Mouse (Mus musculus) limb, embryonic 10.5 days (tissue): ENCODE data around the gene Trmt2a. TPM values are rescaled to one million over a fixed set of nuclear protein-coding genes. Genes with fewer than 3 reads are reported as not detected.
"Not testable (repeated sequence)": the region's sequence is repeated elsewhere in the genome, so short reads cannot be mapped to it uniquely, and the experiment has no call there.

ENCODE experiments used
- DNase-seq: peaks from one replicate; pipeline ENCODE4 v3.0.0-alpha.2; 2017; ENCODE audit warnings: low spot score
- H3K27ac ChIP-seq: fragments of 300-500 bp; sonication (generic); 2 replicates; pipeline ENCODE4 v1.5.1; 2016; ENCODE audit warnings: mild to moderate bottlenecking
- H3K27me3 ChIP-seq: fragments of 300-500 bp; sonication (generic); 2 replicates; pipeline ENCODE4 v1.6.1; 2016; ENCODE audit warnings: low read depth, mild to moderate bottlenecking; ENCODE audit not compliant: poor library complexity, severe bottlenecking
- H3K36me3 ChIP-seq: fragments of 300-500 bp; sonication (generic); 2 replicates; pipeline ENCODE4 v1.6.1; 2016; ENCODE audit warnings: mild to moderate bottlenecking, moderate library complexity
- H3K4me1 ChIP-seq: fragments of 300-500 bp; sonication (generic); 2 replicates; pipeline ENCODE4 v1.6.1; 2016
- H3K4me3 ChIP-seq: fragments of 300-500 bp; sonication (generic); 2 replicates; pipeline ENCODE4 v1.5.1; 2016; ENCODE audit warnings: mild to moderate bottlenecking, moderate library complexity
- H3K9me3 ChIP-seq: fragments of 300-500 bp; sonication (generic); replicated peaks from 2 replicates; pipeline ENCODE4 v1.6.1; 2016; ENCODE audit warnings: mild to moderate bottlenecking
- WGBS: fragments of 180-500 bp; shearing (Covaris S2); methylation state at CpG from one replicate; pipeline ENCODE4 v1.1.7; 2016; 5-methylcytosine and 5-hydroxymethylcytosine counted together
- microRNA counts: library from miRNA; unstranded; fragments of <30 nt; microRNA quantifications from one replicate; lab custom pipeline; 2017
- microRNA-seq: library from miRNA; unstranded; fragments of <30 nt; microRNA quantifications from one replicate; pipeline ENCODE4, GENCODE M21; 2017
- polyA plus RNA-seq: library from polyadenylated mRNA; unstranded; fragments of >200 nt; fragmentation: Nextera tagmentation; extraction: Ambion mirVana; gene quantifications from 2 replicates; pipeline ENCODE4 v1.2.1, GENCODE M21; 2016

Gene Trmt2a
- polyA plus RNA-seq, 1 experiment from 2014 or later, result 122 TPM

GRCm38 (mm10) chr16:18265024-18265423 is 16.5 kb downstream of the Trmt2a start:
- WGBS, result 82% methylated on average over 2 of the region's 2 CpGs
- Histone ChIP-seq H3K36me3 (peaks cover 97% of the 10 kb centered on the region), H3K27me3 (no peaks in the 10 kb centered on the region), H3K4me1 (no peaks in the 10 kb centered on the region), H3K9me3 (no peaks in the 10 kb centered on the region), H3K27ac (no peak overlapping the region), H3K4me3 (no peak overlapping the region)
- no peak for DNase-seq

DNA sequence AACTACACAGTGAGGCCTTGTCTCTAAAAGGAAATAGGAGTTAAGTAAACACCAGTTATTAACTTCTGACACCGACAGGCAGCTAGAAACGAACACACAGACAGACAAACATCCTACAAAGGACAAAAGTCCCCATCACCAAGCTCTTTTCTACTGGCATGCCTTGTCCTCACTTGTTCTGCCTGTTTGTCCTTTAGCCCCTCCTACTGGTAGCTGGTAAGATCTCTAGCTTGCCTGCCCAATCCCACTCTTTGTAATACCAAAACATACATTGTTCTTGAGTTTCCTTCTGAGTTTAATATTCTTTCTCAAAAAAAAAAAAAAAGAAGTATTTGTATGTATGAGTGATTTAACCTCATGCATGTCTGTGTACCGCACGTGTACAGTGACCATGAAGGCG is 19.7 kb downstream of the Trmt2a start:
- Histone ChIP-seq H3K27me3 (no peaks in the 10 kb centered on the region), H3K36me3 (peaks cover 98% of the 10 kb centered on the region), H3K9me3 (no peaks in the 10 kb centered on the region), H3K4me1 (no peaks in the 10 kb centered on the region), H3K4me3 (no peak overlapping the region), H3K27ac (no peak overlapping the region)
- no peak for DNase-seq
- 94% methylated on average over 5 of the region's 5 CpGs for WGBS

DNA sequence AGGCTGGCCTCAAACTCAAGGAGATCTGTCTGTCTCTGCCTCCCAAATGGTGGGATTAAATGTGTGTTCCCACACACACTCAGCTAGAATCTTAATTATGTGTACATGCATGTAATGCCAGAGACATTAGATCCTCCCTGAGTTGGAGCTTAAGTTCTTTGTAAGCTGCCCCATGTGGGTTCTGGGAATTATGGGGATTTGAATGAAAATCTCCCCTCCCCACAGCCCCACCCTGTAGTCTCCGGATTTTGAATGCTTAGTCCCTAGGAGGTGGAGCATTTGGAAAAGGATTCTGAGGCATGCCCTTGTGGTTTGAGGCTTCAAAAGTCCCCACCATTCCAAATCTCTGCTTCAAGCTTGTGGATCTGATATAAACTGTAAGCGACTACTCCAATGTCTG is 26.7 kb downstream of the Trmt2a start:
- Histone ChIP-seq H3K4me1 (no peaks in the 10 kb centered on the region), H3K9me3 (no peaks in the 10 kb centered on the region), H3K27me3 (no peaks in the 10 kb centered on the region), H3K36me3 (peaks cover 99% of the 10 kb centered on the region), H3K27ac (no peak overlapping the region), H3K4me3 (no peak overlapping the region)
- DNase-seq, result no peak
- 88% methylated on average over 2 of the region's 2 CpGs for WGBS

- Histone ChIP-seq H3K4me3 (peak overlapping the region; percentile 93), H3K36me3 (peaks cover 50% of the 10 kb centered on the region), H3K9me3 (no peaks in the 10 kb centered on the region), H3K4me1 (peaks cover 22% of the 10 kb centered on the region), H3K27me3 (no peaks in the 10 kb centered on the region), H3K27ac (peak overlapping the region; percentile 98)
- DNase-seq, result peak; percentile 43
- WGBS, result 3% methylated on average over 4 of the region's 4 CpGs
These were observed 39.7 kb downstream of the Trmt2a start for GRCm38 (mm10) chr16:18288166-18288565.

- H3K27ac ChIP-seq, result peak overlapping the region; percentile 98
- H3K36me3 ChIP-seq, result peaks cover 46% of the 10 kb centered on the region
- peak overlapping the region; percentile 93 for H3K4me3 ChIP-seq
- no peaks in the 10 kb centered on the region for H3K9me3 ChIP-seq
- WGBS, result under 1% methylated on average over 31 of the region's 31 CpGs
- no peak for DNase-seq
- H3K27me3 ChIP-seq, result no peaks in the 10 kb centered on the region
- peaks cover 22% of the 10 kb centered on the region for H3K4me1 ChIP-seq
These were observed 40.1 kb downstream of the Trmt2a start for GRCm38 (mm10) chr16:18288581-18289061.

- Histone ChIP-seq H3K4me3 (peak within 1 kb of the TSS; percentile 93), H3K27me3 (no peaks in the 10 kb centered on the region), H3K36me3 (peaks cover 41% of the 10 kb centered on the region), H3K27ac (peak within 1 kb of the TSS; percentile 98), H3K4me1 (peaks cover 22% of the 10 kb centered on the region), H3K9me3 (no peaks in the 10 kb centered on the region)
- WGBS, result under 1% methylated on average over 67 of the region's 71 CpGs
- DNase-seq, result peak; percentile 98
These were observed 40.6 kb downstream of the Trmt2a start, which contains the start of gene Dgcr8 for GRCm38 (mm10) chr16:18289067-18289588. TSS of gene Dgcr8 (minus strand) at chr16:18289246.

DNA sequence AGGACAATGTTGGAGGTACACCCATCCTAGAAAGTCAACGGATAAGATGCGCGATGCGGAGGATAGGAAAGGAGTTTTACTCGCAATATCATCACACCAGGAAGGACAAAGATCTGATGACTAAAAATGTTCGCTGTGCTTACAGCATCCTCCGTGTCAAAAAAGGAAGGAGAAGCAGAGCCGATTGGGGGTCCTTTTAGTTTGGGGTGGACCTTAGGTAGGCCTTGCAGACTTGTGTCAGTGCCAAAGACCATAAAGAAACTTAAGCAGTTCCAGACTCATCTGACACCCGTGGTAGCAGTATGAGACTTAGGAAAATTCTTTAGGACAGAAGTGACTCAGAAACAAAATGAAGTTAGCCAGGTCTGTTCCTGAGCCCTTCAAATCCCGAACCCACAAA is 41.1 kb downstream of the Trmt2a start:
- peak overlapping the region; percentile 93 for H3K4me3 ChIP-seq
- peak overlapping the region; percentile 98 for H3K27ac ChIP-seq
- not testable (repeated sequence) for DNase-seq, H3K9me3 ChIP-seq, H3K27me3 ChIP-seq
- peaks cover 22% of the 10 kb centered on the region for H3K4me1 ChIP-seq
- WGBS, result 9% methylated on average over 10 of the region's 10 CpGs
- peaks cover 36% of the 10 kb centered on the region for H3K36me3 ChIP-seq

MicroRNA genes within 50 kb of the gene (microRNA counts, 519-probe panel; counts per million panel counts)
- 684 counts per million, percentile 72 among the panel's probes with 10 or more counts for microRNA mmu-miR-1306 (lab: Ali Mortazavi, UCI)

Small RNA genes within 50 kb of the gene (microRNA-seq; reads per million reads assigned to microRNA genes)
- gene Gm24572, result 19.0 reads per million, percentile 29 among the genes with 10 or more reads in this experiment
- gene Mir1306, result 447 reads per million, percentile 65 among the genes with 10 or more reads in this experiment

Other genes starting within 250 kb of the Trmt2a start
- gene Dgcr6, start 195.8 kb upstream of the Trmt2a start, polyA plus RNA-seq, result 160 and 168 TPM in 2 replicates
- gene Prodh, start 158.5 kb upstream of the Trmt2a start, polyA plus RNA-seq, result 16.6 and 19.4 TPM in 2 replicates
- 1.3 and 3.8 TPM in 2 replicates for gene Rtn4r, start 121.0 kb upstream of the Trmt2a start, polyA plus RNA-seq
- gene Ccdc188, start 30.8 kb upstream of the Trmt2a start, polyA plus RNA-seq, result not detected in 2 replicates
- 14.1 and 16.7 TPM in 2 replicates for gene Zdhhc8, start 13.5 kb upstream of the Trmt2a start, polyA plus RNA-seq
- 1,185 and 1,368 TPM in 2 replicates for gene Ranbp1, start 53 bp downstream of the Trmt2a start, polyA plus RNA-seq
- gene Gm49776, start 9.6 kb downstream of the Trmt2a start, polyA plus RNA-seq, result 2.5 TPM in 1 of 2 replicates, not detected in the other
- gene Dgcr8, start 40.6 kb downstream of the Trmt2a start, polyA plus RNA-seq, result 46.5 and 51.3 TPM in 2 replicates
- gene Tango2, start 99.4 kb downstream of the Trmt2a start, polyA plus RNA-seq, result 20.2 and 23.7 TPM in 2 replicates
- gene Arvcf, start 99.5 kb downstream of the Trmt2a start, polyA plus RNA-seq, result 44.8 and 56.1 TPM in 2 replicates
- 29.6 and 32.2 TPM in 2 replicates for gene Txnrd2, start 177.7 kb downstream of the Trmt2a start, polyA plus RNA-seq
- gene Comt, start 178.2 kb downstream of the Trmt2a start, polyA plus RNA-seq, result 54.7 and 61.1 TPM in 2 replicates